Mouse (Mus musculus): Measurements from ENCODE around the gene Ear14.

- no peak for TF ChIP-seq MAX (IDR thresholded peaks at IDR 0.05; ENCODE audit: low read depth)
- TF ChIP-seq POLR2AphosphoS2 (IDR thresholded peaks at IDR 0.05; ENCODE audit: insufficient read length, low read depth): no peak
Measured at GRCm38 (mm10) chr14:51240899-51241298, 37.7 kb downstream of the Ear14 start.

Data from myocyte (in vitro differentiated cells).